Mouse (Mus musculus): ENCODE measurements around the gene Wbp1l.

GRCm38 (mm10) chr19:46623790-46624772, 25.2 kb downstream of the Wbp1l start:
- no peak for TF ChIP-seq CTCF (IDR thresholded peaks at IDR 0.05; ENCODE audit: extremely low read depth, insufficient read depth, insufficient read length, insufficient replicate concordance)
- no peak for TF ChIP-seq POLR2A (IDR thresholded peaks at IDR 0.05; ENCODE audit: low read depth, low read length)

All from spleen, adult 2 months (tissue).